Mouse (Mus musculus): ENCODE measurements around the gene Tlr9. TPM values are rescaled to one million over a fixed set of nuclear protein-coding genes. Genes with fewer than 3 reads are reported as not detected.

Gene Tlr9
- polyA plus RNA-seq, 1 experiment from 2014 or later: 0.16 TPM

GRCm38 (mm10) chr9:106263381-106263924, 41.1 kb downstream of the Tlr9 start:
- Histone ChIP-seq H3K4me2 (ENCODE audit: low read depth, low read length) (no peak overlapping the region), H3K9me3 (ENCODE audit: low read length) (no peaks in the 10 kb centered on the region), H3K27me3 (ENCODE audit: insufficient read depth, low read length) (no peaks in the 10 kb centered on the region), H3K36me3 (replicated peaks; ENCODE audit: insufficient read depth, low read length) (no peaks in the 10 kb centered on the region), H3K4me1 (ENCODE audit: insufficient read depth) (peaks cover 12% of the 10 kb centered on the region), H3K9ac (replicated peaks) (no peak overlapping the region), H3K4me3 (ENCODE audit: low read depth, low read length) (no peak overlapping the region), H3K27ac (ENCODE audit: low read depth) (no peak overlapping the region)
- DNase-seq (no peak), ATAC-seq (no peak)
- TF ChIP-seq CTCF (IDR thresholded peaks at IDR 0.05; ENCODE audit: low read depth): no peak
- no peak for TF ChIP-seq EP300 (IDR thresholded peaks at IDR 0.05; ENCODE audit: low read depth)
- 73% methylated on average over 9 of the region's 9 CpGs for WGBS (ENCODE audit: insufficient replicate concordance)

GRCm38 (mm10) chr9:106265358-106266075, 43.1 kb downstream of the Tlr9 start:
- TF ChIP-seq EP300 (IDR thresholded peaks at IDR 0.05; ENCODE audit: low read depth) (0 out of 2 replicates have a peak, but pooled peaks have one; percentile 42), CTCF (IDR thresholded peaks at IDR 0.05; ENCODE audit: low read depth) (no peak)
- Histone ChIP-seq H3K36me3 (replicated peaks; ENCODE audit: insufficient read depth, low read length) (no peaks in the 10 kb centered on the region), H3K4me1 (ENCODE audit: insufficient read depth) (peaks cover 12% of the 10 kb centered on the region), H3K27me3 (ENCODE audit: insufficient read depth, low read length) (no peaks in the 10 kb centered on the region), H3K9ac (replicated peaks) (no peak overlapping the region), H3K9me3 (ENCODE audit: low read length) (no peaks in the 10 kb centered on the region), H3K27ac (ENCODE audit: low read depth) (no peak overlapping the region; the same call in 1 of the 2 replicates), H3K4me3 (ENCODE audit: low read depth, low read length) (no peak overlapping the region), H3K4me2 (ENCODE audit: low read depth, low read length) (no peak overlapping the region)
- ATAC-seq (peak; percentile 90), DNase-seq (peak; percentile 46)
- 69% methylated on average over 12 of the region's 12 CpGs for WGBS (ENCODE audit: insufficient replicate concordance)

GRCm38 (mm10) chr9:106266936-106267657, 44.7 kb downstream of the Tlr9 start:
- Histone ChIP-seq H3K4me1 (ENCODE audit: insufficient read depth) (peaks cover 9% of the 10 kb centered on the region; the same call in 1 of the 2 replicates), H3K9ac (replicated peaks) (no peak overlapping the region), H3K9me3 (ENCODE audit: low read length) (no peaks in the 10 kb centered on the region), H3K27ac (ENCODE audit: low read depth) (no peak overlapping the region), H3K36me3 (replicated peaks; ENCODE audit: insufficient read depth, low read length) (no peaks in the 10 kb centered on the region), H3K4me2 (ENCODE audit: low read depth, low read length) (no peak overlapping the region), H3K27me3 (ENCODE audit: insufficient read depth, low read length) (no peaks in the 10 kb centered on the region), H3K4me3 (ENCODE audit: low read depth, low read length) (no peak overlapping the region)
- WGBS (ENCODE audit: insufficient replicate concordance): 51% methylated on average over 2 of the region's 2 CpGs
- DNase-seq (no peak), ATAC-seq (no peak)
- TF ChIP-seq EP300 (IDR thresholded peaks at IDR 0.05; ENCODE audit: low read depth): no peak
- TF ChIP-seq CTCF (IDR thresholded peaks at IDR 0.05; ENCODE audit: low read depth): no peak

GRCm38 (mm10) chr9:106268421-106268820, 46.0 kb downstream of the Tlr9 start:
- Histone ChIP-seq H3K4me1 (ENCODE audit: insufficient read depth) (peaks cover 9% of the 10 kb centered on the region; the same call in 1 of the 2 replicates), H3K27me3 (ENCODE audit: insufficient read depth, low read length) (no peaks in the 10 kb centered on the region), H3K9ac (replicated peaks) (no peak overlapping the region), H3K27ac (ENCODE audit: low read depth) (no peak overlapping the region), H3K4me2 (ENCODE audit: low read depth, low read length) (no peak overlapping the region), H3K9me3 (ENCODE audit: low read length) (no peaks in the 10 kb centered on the region), H3K4me3 (ENCODE audit: low read depth, low read length) (no peak overlapping the region), H3K36me3 (replicated peaks; ENCODE audit: insufficient read depth, low read length) (no peaks in the 10 kb centered on the region)
- ATAC-seq (no peak), DNase-seq (no peak)
- WGBS (ENCODE audit: insufficient replicate concordance): 41% methylated on average over 4 of the region's 4 CpGs
- TF ChIP-seq CTCF (IDR thresholded peaks at IDR 0.05; ENCODE audit: low read depth) (no peak), EP300 (IDR thresholded peaks at IDR 0.05; ENCODE audit: low read depth) (no peak)

GRCm38 (mm10) chr9:106269076-106269788, 46.8 kb downstream of the Tlr9 start:
- DNase-seq (no peak), ATAC-seq (no peak)
- Histone ChIP-seq H3K36me3 (replicated peaks; ENCODE audit: insufficient read depth, low read length) (no peaks in the 10 kb centered on the region), H3K27me3 (ENCODE audit: insufficient read depth, low read length) (no peaks in the 10 kb centered on the region), H3K4me1 (ENCODE audit: insufficient read depth) (peaks cover 9% of the 10 kb centered on the region; the same call in 1 of the 2 replicates), H3K4me2 (ENCODE audit: low read depth, low read length) (no peak overlapping the region), H3K4me3 (ENCODE audit: low read depth, low read length) (no peak overlapping the region), H3K9me3 (ENCODE audit: low read length) (no peaks in the 10 kb centered on the region), H3K9ac (replicated peaks) (no peak overlapping the region), H3K27ac (ENCODE audit: low read depth) (no peak overlapping the region)
- WGBS (ENCODE audit: insufficient replicate concordance): 66% methylated on average over 9 of the region's 9 CpGs
- TF ChIP-seq EP300 (IDR thresholded peaks at IDR 0.05; ENCODE audit: low read depth) (no peak), CTCF (IDR thresholded peaks at IDR 0.05; ENCODE audit: low read depth) (no peak)

Data from liver, postnatal 0 days (tissue).